Mouse (Mus musculus): ENCODE measurements at regions not wholly inside any gene's neighbourhood (a gene's known extent, or its start where the extent isn't known, plus 50 kb on each side); places are given as distances from the start of the nearest gene placed in this dataset.

- Histone ChIP-seq H3K27me3 (ENCODE audit: control insufficient read depth, insufficient read depth, low read length) (no peaks in the 10 kb centered on the region), H3K36me3 (ENCODE audit: control insufficient read depth, insufficient read depth, low read length) (no peaks in the 10 kb centered on the region), H3K9ac (ENCODE audit: low read length) (no peak overlapping the region), H3K4me3 (ENCODE audit: low read depth, low read length) (no peak overlapping the region), H3K27ac (ENCODE audit: low read depth, low read length) (no peak overlapping the region), H3K4me1 (ENCODE audit: control insufficient read depth, insufficient read depth, low read length) (no peaks in the 10 kb centered on the region), H3K9me3 (ENCODE audit: control insufficient read depth, low read length) (no peaks in the 10 kb centered on the region), H3K4me2 (no peak overlapping the region)
- WGBS, result 89% methylated on average over 8 of the region's 8 CpGs
- DNase-seq (ENCODE audit: low spot score, missing footprints) (no peak), ATAC-seq (ENCODE audit: low FRiP score) (no peak)
Observed at GRCm38 (mm10) chr3:135767211-135767927, 57.7 kb upstream of the Slc39a8 start.

GRCm38 (mm10) chr3:135757888-135758287 is 66.5 kb upstream of the Nfkb1 start:
- H3K4me2 ChIP-seq, result no peak overlapping the region
- WGBS, result 79% methylated on average over 1 of the region's 1 CpGs
- DNase-seq (ENCODE audit: low spot score, missing footprints) (no peak), ATAC-seq (ENCODE audit: low FRiP score) (no peak)
- H3K9me3 ChIP-seq (ENCODE audit: control insufficient read depth, low read length), result no peaks in the 10 kb centered on the region
- no peaks in the 10 kb centered on the region for H3K4me1 ChIP-seq (ENCODE audit: control insufficient read depth, insufficient read depth, low read length)
- H3K36me3 ChIP-seq (ENCODE audit: control insufficient read depth, insufficient read depth, low read length), result no peaks in the 10 kb centered on the region
- no peak overlapping the region for H3K27ac ChIP-seq (ENCODE audit: low read depth, low read length)
- H3K27me3 ChIP-seq (ENCODE audit: control insufficient read depth, insufficient read depth, low read length), result no peaks in the 10 kb centered on the region
- no peak overlapping the region for H3K4me3 ChIP-seq (ENCODE audit: low read depth, low read length)
- H3K9ac ChIP-seq (ENCODE audit: low read length), result no peak overlapping the region

DNA sequence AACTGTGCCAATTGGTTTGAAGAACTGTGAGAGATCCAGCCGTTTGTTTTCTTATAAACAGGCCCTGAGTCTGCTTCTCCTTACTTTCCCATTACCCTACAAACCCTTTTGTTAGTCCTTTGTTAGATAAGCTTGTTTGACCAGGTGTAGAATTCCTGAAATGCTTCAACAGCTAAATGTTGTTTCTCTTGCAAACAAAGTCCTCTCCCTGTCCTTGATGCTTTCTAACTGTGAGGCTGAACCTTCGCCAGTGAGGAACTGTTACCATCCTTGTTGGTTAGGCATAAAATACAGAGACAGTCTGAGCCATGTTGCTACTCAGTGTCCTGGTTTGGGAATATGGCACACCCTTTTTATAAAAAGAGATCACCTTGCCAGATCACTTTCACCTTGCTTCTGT is 65.5 kb upstream of the Nfkb1 start:
- DNase-seq (ENCODE audit: low spot score, missing footprints) (no peak), ATAC-seq (ENCODE audit: low FRiP score) (no peak)
- no peaks in the 10 kb centered on the region for H3K4me1 ChIP-seq (ENCODE audit: control insufficient read depth, insufficient read depth, low read length)
- H3K27me3 ChIP-seq (ENCODE audit: control insufficient read depth, insufficient read depth, low read length), result no peaks in the 10 kb centered on the region
- no peak overlapping the region for H3K4me3 ChIP-seq (ENCODE audit: low read depth, low read length)
- H3K27ac ChIP-seq (ENCODE audit: low read depth, low read length), result no peak overlapping the region
- H3K9me3 ChIP-seq (ENCODE audit: control insufficient read depth, low read length), result no peaks in the 10 kb centered on the region
- no peaks in the 10 kb centered on the region for H3K36me3 ChIP-seq (ENCODE audit: control insufficient read depth, insufficient read depth, low read length)
- H3K9ac ChIP-seq (ENCODE audit: low read length), result no peak overlapping the region
- H3K4me2 ChIP-seq, result no peak overlapping the region
- 59% methylated on average over 2 of the region's 2 CpGs for WGBS

DNA sequence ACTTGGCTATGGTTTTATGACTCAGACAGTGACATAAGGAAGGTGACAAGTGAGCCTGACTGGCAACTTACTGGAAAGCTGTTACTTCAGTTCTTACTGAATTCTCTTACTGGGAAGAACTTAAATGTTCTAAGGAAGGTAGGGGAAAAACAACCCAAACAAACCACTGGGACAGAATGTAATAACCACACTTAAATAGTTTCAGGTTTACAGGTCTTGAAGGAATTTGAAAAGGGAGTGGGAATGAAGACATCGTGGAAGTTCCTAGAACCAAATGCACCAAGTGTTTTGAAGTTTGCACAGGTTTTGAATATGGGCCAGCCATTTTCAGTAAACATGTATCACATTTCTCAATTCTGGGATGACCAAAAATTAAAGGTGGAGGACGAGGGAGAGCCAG is 59.4 kb upstream of the Nfkb1 start:
- Histone ChIP-seq H3K9me3 (ENCODE audit: control insufficient read depth, low read length) (no peaks in the 10 kb centered on the region), H3K27ac (ENCODE audit: low read depth, low read length) (no peak overlapping the region), H3K4me3 (ENCODE audit: low read depth, low read length) (no peak overlapping the region), H3K36me3 (ENCODE audit: control insufficient read depth, insufficient read depth, low read length) (no peaks in the 10 kb centered on the region), H3K4me2 (no peak overlapping the region), H3K4me1 (ENCODE audit: control insufficient read depth, insufficient read depth, low read length) (no peaks in the 10 kb centered on the region), H3K9ac (ENCODE audit: low read length) (no peak overlapping the region), H3K27me3 (ENCODE audit: control insufficient read depth, insufficient read depth, low read length) (no peaks in the 10 kb centered on the region)
- ATAC-seq (ENCODE audit: low FRiP score) (no peak), DNase-seq (ENCODE audit: low spot score, missing footprints) (peak; percentile 70)
- 90% methylated on average over 2 of the region's 2 CpGs for WGBS

DNA sequence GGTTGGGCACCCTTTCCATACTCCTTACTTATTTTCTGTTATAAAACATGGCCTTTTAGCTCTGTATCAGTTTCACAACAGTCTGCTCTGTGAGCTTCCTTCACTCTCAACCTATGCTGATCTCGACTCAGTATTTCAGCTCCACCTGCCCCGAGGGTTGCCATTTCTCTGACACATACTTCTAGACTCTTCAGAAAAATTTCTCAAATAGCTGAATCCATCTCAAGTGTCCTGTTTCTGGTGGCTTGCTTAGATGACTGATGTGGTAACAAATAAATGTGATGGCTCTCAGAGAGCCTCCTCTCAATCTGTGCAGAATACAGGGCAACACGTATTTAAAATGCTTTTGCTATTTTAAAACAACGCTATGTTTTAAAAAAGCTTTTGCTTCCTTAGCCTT is 54.1 kb upstream of the Nfkb1 start:
- DNase-seq (ENCODE audit: low spot score, missing footprints) (no peak), ATAC-seq (ENCODE audit: low FRiP score) (no peak)
- no peaks in the 10 kb centered on the region for H3K4me1 ChIP-seq (ENCODE audit: control insufficient read depth, insufficient read depth, low read length)
- no peaks in the 10 kb centered on the region for H3K9me3 ChIP-seq (ENCODE audit: control insufficient read depth, low read length)
- no peaks in the 10 kb centered on the region for H3K27me3 ChIP-seq (ENCODE audit: control insufficient read depth, insufficient read depth, low read length)
- no peaks in the 10 kb centered on the region for H3K36me3 ChIP-seq (ENCODE audit: control insufficient read depth, insufficient read depth, low read length)
- H3K9ac ChIP-seq (ENCODE audit: low read length), result no peak overlapping the region
- no peak overlapping the region for H3K4me3 ChIP-seq (ENCODE audit: low read depth, low read length)
- H3K4me2 ChIP-seq, result no peak overlapping the region
- WGBS, result 93% methylated on average over 4 of the region's 4 CpGs
- H3K27ac ChIP-seq (ENCODE audit: low read depth, low read length), result no peak overlapping the region
